13 mouse cellular contexts compared by ENCODE assay signal in the genomic region with DNA sequence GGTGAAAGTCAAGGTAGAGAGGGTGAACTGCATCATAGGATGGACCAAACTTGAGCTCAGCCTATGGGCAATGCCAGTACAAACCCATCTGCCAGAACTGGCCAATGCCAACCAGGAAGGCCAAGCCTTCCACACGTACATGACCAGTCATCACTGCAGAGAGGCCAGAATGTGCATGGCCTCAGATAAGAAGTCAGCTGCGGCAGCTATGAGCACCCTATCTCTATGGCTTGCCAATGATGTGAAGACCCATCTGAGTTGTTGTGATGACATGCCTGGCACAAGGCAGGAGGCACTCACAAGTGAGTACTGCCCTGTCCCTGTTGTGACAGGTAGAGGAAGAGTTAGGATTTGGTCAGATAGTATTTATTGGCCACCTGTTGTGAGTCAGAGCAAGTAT.
"Had no signal": no experiment of that assay in that cellular context is flagged by ENCODE, and none has a peak within 500 bp of the region (broad histone marks: within the 10 kb centered on the region; RNA-seq: fewer than 3 reads in every experiment).

No protein-coding gene starts in this region.

- H3K36me3 ChIP-seq: limb, embryonic 13.5 days; midbrain, embryonic 13.5 days had no signal

- H3K4me2 ChIP-seq: limb, embryonic 13.5 days; midbrain, embryonic 13.5 days had no signal

- H3K9ac ChIP-seq: limb, embryonic 13.5 days; midbrain, embryonic 13.5 days had no signal

- ATAC-seq: hindbrain, postnatal 0 days; lung, postnatal 0 days; midbrain, embryonic 13.5 days had no signal

- H3K27ac ChIP-seq: hindbrain, postnatal 0 days; limb, embryonic 13.5 days; midbrain, embryonic 13.5 days; stomach, postnatal 0 days had no signal

- H3K4me3 ChIP-seq: limb, embryonic 13.5 days; midbrain, embryonic 13.5 days had no signal

- H3K27me3 ChIP-seq: limb, embryonic 13.5 days; midbrain, embryonic 13.5 days had no signal

- H3K9me3 ChIP-seq: limb, embryonic 13.5 days; midbrain, embryonic 13.5 days had no signal

- H3K4me1 ChIP-seq: limb, embryonic 13.5 days; midbrain, embryonic 13.5 days had no signal

- DNase-seq: kidney, adult 8-10 months; kidney, postnatal 36 days; layer of hippocampus, adult 9-11 months; left cerebral cortex, postnatal 4 days; lung, adult 2 months; lung, postnatal 36 days; thymus, adult 18-20 months; thymus, postnatal 14 days had no signal
